Mouse (Mus musculus): Measurements from ENCODE around the gene Fam118b.

- TF ChIP-seq POLR2A (IDR thresholded peaks at IDR 0.05; ENCODE audit: control insufficient read depth in 1 of 2, insufficient read depth in 1 of 2, low read depth in 1 of 2, low read length in 2 of 2, poor library complexity in 1 of 2) = no peak; a peak in 1 of 4 replicates
- no peak for TF ChIP-seq ZKSCAN1 (IDR thresholded peaks at IDR 0.05; ENCODE audit: low read depth, low read length)
Measured at GRCm38 (mm10) chr9:35176124-35176659, 91.4 kb downstream of the Fam118b start.
